ENCODE assay signal across 8 mouse cellular contexts in the genomic region with DNA sequence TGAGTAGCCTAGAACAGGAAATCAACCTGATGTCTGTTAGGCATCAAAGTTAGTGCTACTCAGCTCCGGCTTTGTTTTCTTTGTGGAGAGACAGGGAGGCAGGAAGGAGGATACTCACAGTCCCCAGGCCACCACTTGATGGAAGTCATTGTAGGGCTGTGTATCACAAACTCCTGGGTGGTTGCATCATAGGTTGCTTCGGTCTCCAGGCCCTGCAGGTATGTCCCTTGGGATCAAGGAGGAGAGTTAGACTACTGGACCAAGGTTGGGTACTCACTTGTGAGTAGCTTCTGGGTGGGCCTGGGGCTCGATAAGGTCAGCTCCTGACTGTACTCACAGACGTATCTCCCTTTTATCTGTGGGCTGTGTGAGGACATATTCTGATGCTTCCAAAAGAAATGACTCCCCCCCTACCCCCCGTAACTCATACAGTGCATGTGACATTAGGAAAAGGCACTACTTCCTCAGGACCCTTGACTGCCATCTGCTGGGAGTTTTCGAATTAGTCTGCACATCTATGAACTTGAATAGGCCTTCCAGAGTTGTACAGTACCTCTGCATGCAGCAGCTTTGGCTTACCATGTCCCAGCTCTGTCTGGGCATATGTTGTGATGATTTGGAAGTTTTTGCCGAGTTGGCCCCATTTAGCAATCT. TPM values are rescaled to one million over a fixed set of nuclear protein-coding genes. Genes with fewer than 3 reads are reported as not detected.
DNase-seq lines count a peak whose midpoint lies in the region; ATAC-seq lines count a peak whose summit lies in the region.

No protein-coding gene starts in this region.

- H3K4me1 ChIP-seq in embryonic facial prominence, embryonic 11.5 days (ENCODE audit: control insufficient read depth, insufficient read depth, low read length): no peaks in the 10 kb centered on the region
- H3K4me1 ChIP-seq in embryonic facial prominence, embryonic 10.5 days: peaks cover 15% of the 10 kb centered on the region; the same call in 1 of the 2 replicates
- no peaks in the 10 kb centered on the region for H3K4me1 ChIP-seq in heart, embryonic 16.5 days (ENCODE audit: control insufficient read depth, insufficient read depth, low read length)

- no peak for ATAC-seq in embryonic facial prominence, embryonic 11.5 days (replicated peaks; ENCODE audit: insufficient number of reproducible peaks, low FRiP score, low TSS enrichment, low read depth)
- ATAC-seq in heart, embryonic 16.5 days (replicated peaks; ENCODE audit: extremely low read depth, insufficient read depth, low FRiP score): peak; percentile 57

- peak; percentile 67 for DNase-seq in embryonic facial prominence, embryonic 11.5 days (ENCODE audit: low spot score)
- DNase-seq in embryonic facial prominence, embryonic 10.5 days (ENCODE audit: low spot score): no peak
- DNase-seq in ZHBTc4 (ENCODE audit: low read depth, low spot score): peak; percentile 27
- DNase-seq in cerebellum, postnatal 36 days: peak; percentile 40 to 52
- peak; percentile 38 to 82 for DNase-seq in layer of hippocampus, adult 18-20 months (ENCODE audit: low spot score in 2 of 2)
- DNase-seq in lung, postnatal 14 days: peak; percentile 80
- DNase-seq in right cerebral cortex, postnatal 25 days: peak; percentile 51

- no peak overlapping the region for H3K4me2 ChIP-seq in embryonic facial prominence, embryonic 11.5 days (ENCODE audit: low read depth, low read length)
- no peak overlapping the region; the same call in 1 of the 2 replicates for H3K4me2 ChIP-seq in heart, embryonic 16.5 days (ENCODE audit: low read depth, low read length)

- H3K4me3 ChIP-seq in embryonic facial prominence, embryonic 11.5 days (ENCODE audit: low read depth, low read length): no peak overlapping the region
- H3K4me3 ChIP-seq in embryonic facial prominence, embryonic 10.5 days: no peak overlapping the region
- no peak overlapping the region for H3K4me3 ChIP-seq in heart, embryonic 16.5 days (ENCODE audit: low read length)

- H3K27me3 ChIP-seq in embryonic facial prominence, embryonic 11.5 days (ENCODE audit: control insufficient read depth, insufficient read depth, low read length): no peaks in the 10 kb centered on the region
- no peaks in the 10 kb centered on the region; the same call in 1 of the 2 replicates for H3K27me3 ChIP-seq in embryonic facial prominence, embryonic 10.5 days (replicated peaks; ENCODE audit: low read depth, poor library complexity, severe bottlenecking)
- peaks cover 3% of the 10 kb centered on the region; the same call in 1 of the 2 replicates for H3K27me3 ChIP-seq in heart, embryonic 16.5 days (ENCODE audit: control insufficient read depth, insufficient read depth, low read length)

- H3K9me3 ChIP-seq in embryonic facial prominence, embryonic 11.5 days (replicated peaks; ENCODE audit: control insufficient read depth, low read length): no peaks in the 10 kb centered on the region
- no peaks in the 10 kb centered on the region for H3K9me3 ChIP-seq in embryonic facial prominence, embryonic 10.5 days
- H3K9me3 ChIP-seq in heart, embryonic 16.5 days (replicated peaks; ENCODE audit: control insufficient read depth, low read length): no peaks in the 10 kb centered on the region

- H3K9ac ChIP-seq in embryonic facial prominence, embryonic 11.5 days (replicated peaks; ENCODE audit: low read length): no peak overlapping the region
- no peak overlapping the region for H3K9ac ChIP-seq in heart, embryonic 16.5 days (ENCODE audit: low read length)

- WGBS in embryonic facial prominence, embryonic 11.5 days: 68% methylated on average over 7 of the region's 7 CpGs
- WGBS in embryonic facial prominence, embryonic 10.5 days: 76% methylated on average over 7 of the region's 7 CpGs
- 52% methylated on average over 7 of the region's 7 CpGs for WGBS in heart, embryonic 16.5 days

- no peak overlapping the region for H3K27ac ChIP-seq in embryonic facial prominence, embryonic 11.5 days (replicated peaks; ENCODE audit: low read depth, low read length)
- no peak overlapping the region for H3K27ac ChIP-seq in embryonic facial prominence, embryonic 10.5 days (replicated peaks)
- H3K27ac ChIP-seq in heart, embryonic 16.5 days (ENCODE audit: low read length): no peak overlapping the region

- no peaks in the 10 kb centered on the region for H3K36me3 ChIP-seq in embryonic facial prominence, embryonic 11.5 days (replicated peaks; ENCODE audit: control insufficient read depth, insufficient read depth, low read depth, low read length)
- no peaks in the 10 kb centered on the region for H3K36me3 ChIP-seq in embryonic facial prominence, embryonic 10.5 days (replicated peaks)
- no peaks in the 10 kb centered on the region for H3K36me3 ChIP-seq in heart, embryonic 16.5 days (ENCODE audit: control insufficient read depth, insufficient read depth)

RNA-seq across cellular contexts. Expression of gene Acox2, which starts 4.0 kb away (rescaled TPM):
- not detected in 2 replicates for polyA plus RNA-seq in embryonic facial prominence, embryonic 11.5 days (2014; fragmentation: Nextera tagmentation; extraction: Ambion mirVana)
- polyA plus RNA-seq in embryonic facial prominence, embryonic 10.5 days (2016; fragmentation: Nextera tagmentation; extraction: Ambion mirVana): not detected in 2 replicates
- polyA plus RNA-seq in heart, embryonic 16.5 days (2015; fragmentation: Nextera tagmentation; extraction: Ambion mirVana): 0.45 and 0.67 TPM in 2 replicates
- not detected for total RNA-seq in layer of hippocampus, adult 18-20 months (2021)

RNA-seq across cellular contexts. Expression of gene Kctd6, which starts 41.3 kb away (rescaled TPM):
- 11.9 and 14.1 TPM in 2 replicates for polyA plus RNA-seq in embryonic facial prominence, embryonic 11.5 days (2014; fragmentation: Nextera tagmentation; extraction: Ambion mirVana)
- polyA plus RNA-seq in embryonic facial prominence, embryonic 10.5 days (2016; fragmentation: Nextera tagmentation; extraction: Ambion mirVana): 6.3 and 8.3 TPM in 2 replicates
- 2.5 and 4.5 TPM in 2 replicates for polyA plus RNA-seq in heart, embryonic 16.5 days (2015; fragmentation: Nextera tagmentation; extraction: Ambion mirVana)
- 10 to 100 TPM; 69.7 to 74.9 TPM for total RNA-seq in layer of hippocampus, adult 18-20 months (2021)
